Mouse (Mus musculus): ENCODE measurements around the gene Tmem176a. TPM values are rescaled to one million over a fixed set of nuclear protein-coding genes. Genes with fewer than 3 reads are reported as not detected.
A peak's percentile ranks its signal among the peaks of the same experiment; 100 is the strongest.

Gene Tmem176a
- polyA plus RNA-seq, 1 experiment from 2014 or later, result 21.0 TPM

- Histone ChIP-seq H3K4me1 (peaks cover 4% of the 10 kb centered on the region), H3K27ac (replicated peaks) (no peak overlapping the region), H3K4me3 (no peak overlapping the region), H3K27me3 (replicated peaks; ENCODE audit: low read depth, poor library complexity, severe bottlenecking) (no peaks in the 10 kb centered on the region), H3K9me3 (no peaks in the 10 kb centered on the region), H3K36me3 (replicated peaks) (peaks cover 26% of the 10 kb centered on the region)
- DNase-seq (ENCODE audit: low spot score), result no peak
- WGBS, result 72% methylated on average over 1 of the region's 1 CpGs
These were observed 10.5 kb upstream of the Tmem176a start for GRCm38 (mm10) chr6:48830241-48830640.

GRCm38 (mm10) chr6:48831141-48831540, 9.6 kb upstream of the Tmem176a start:
- Histone ChIP-seq H3K4me3 (no peak overlapping the region), H3K27me3 (replicated peaks; ENCODE audit: low read depth, poor library complexity, severe bottlenecking) (no peaks in the 10 kb centered on the region), H3K27ac (replicated peaks) (no peak overlapping the region), H3K4me1 (peaks cover 3% of the 10 kb centered on the region; the same call in 1 of the 2 replicates), H3K9me3 (no peaks in the 10 kb centered on the region), H3K36me3 (replicated peaks) (peaks cover 30% of the 10 kb centered on the region)
- DNase-seq (ENCODE audit: low spot score), result no peak
- WGBS, result 87% methylated on average over 5 of the region's 5 CpGs

GRCm38 (mm10) chr6:48832426-48832825, 8.3 kb upstream of the Tmem176a start:
- Histone ChIP-seq H3K36me3 (replicated peaks) (peaks cover 30% of the 10 kb centered on the region), H3K4me1 (peaks cover 3% of the 10 kb centered on the region; the same call in 1 of the 2 replicates), H3K4me3 (no peak overlapping the region), H3K9me3 (no peaks in the 10 kb centered on the region), H3K27ac (replicated peaks) (no peak overlapping the region), H3K27me3 (replicated peaks; ENCODE audit: low read depth, poor library complexity, severe bottlenecking) (no peaks in the 10 kb centered on the region)
- 84% methylated on average over 1 of the region's 1 CpGs for WGBS
- DNase-seq (ENCODE audit: low spot score), result no peak

- Histone ChIP-seq H3K4me3 (no peak overlapping the region), H3K36me3 (replicated peaks) (peaks cover 34% of the 10 kb centered on the region), H3K27me3 (replicated peaks; ENCODE audit: low read depth, poor library complexity, severe bottlenecking) (no peaks in the 10 kb centered on the region), H3K4me1 (peaks cover 3% of the 10 kb centered on the region; the same call in 1 of the 2 replicates), H3K9me3 (no peaks in the 10 kb centered on the region), H3K27ac (replicated peaks) (no peak overlapping the region)
- no peak for DNase-seq (ENCODE audit: low spot score)
- 90% methylated on average over 4 of the region's 4 CpGs for WGBS
These were observed 7.2 kb upstream of the Tmem176a start for GRCm38 (mm10) chr6:48833515-48833914.

GRCm38 (mm10) chr6:48835241-48835640, 5.5 kb upstream of the Tmem176a start:
- H3K36me3 ChIP-seq (replicated peaks), result peaks cover 34% of the 10 kb centered on the region
- H3K27ac ChIP-seq (replicated peaks), result no peak overlapping the region
- no peaks in the 10 kb centered on the region for H3K27me3 ChIP-seq (replicated peaks; ENCODE audit: low read depth, poor library complexity, severe bottlenecking)
- no peaks in the 10 kb centered on the region for H3K9me3 ChIP-seq
- H3K4me3 ChIP-seq, result no peak overlapping the region
- no peak for DNase-seq (ENCODE audit: low spot score)
- 89% methylated on average over 5 of the region's 5 CpGs for WGBS
- H3K4me1 ChIP-seq, result peaks cover 7% of the 10 kb centered on the region

- no peak overlapping the region for H3K4me3 ChIP-seq
- H3K27me3 ChIP-seq (replicated peaks; ENCODE audit: low read depth, poor library complexity, severe bottlenecking), result no peaks in the 10 kb centered on the region
- H3K9me3 ChIP-seq, result no peaks in the 10 kb centered on the region
- peaks cover 16% of the 10 kb centered on the region for H3K4me1 ChIP-seq
- no peak for DNase-seq (ENCODE audit: low spot score)
- WGBS, result 87% methylated on average over 5 of the region's 5 CpGs
- peaks cover 34% of the 10 kb centered on the region for H3K36me3 ChIP-seq (replicated peaks)
- H3K27ac ChIP-seq (replicated peaks), result no peak overlapping the region
These were observed 4.6 kb upstream of the Tmem176a start for GRCm38 (mm10) chr6:48836146-48836545.

- WGBS, result 81% methylated on average over 7 of the region's 7 CpGs
These were observed 3.2 kb upstream of the Tmem176a start for GRCm38 (mm10) chr6:48837516-48837915.

GRCm38 (mm10) chr6:48838321-48839080, 2.2 kb upstream of the Tmem176a start:
- Histone ChIP-seq H3K9me3 (no peaks in the 10 kb centered on the region), H3K27me3 (replicated peaks; ENCODE audit: low read depth, poor library complexity, severe bottlenecking) (no peaks in the 10 kb centered on the region), H3K27ac (replicated peaks) (no peak overlapping the region), H3K4me3 (no peak overlapping the region), H3K4me1 (peaks cover 31% of the 10 kb centered on the region), H3K36me3 (replicated peaks) (peaks cover 26% of the 10 kb centered on the region)
- DNase-seq (ENCODE audit: low spot score), result no peak
- 83% methylated on average over 6 of the region's 6 CpGs for WGBS

More at GRCm38 (mm10) chr6:48837516-48837915, 3.2 kb upstream of the Tmem176a start:
- no peaks in the 10 kb centered on the region for H3K27me3 ChIP-seq (replicated peaks; ENCODE audit: low read depth, poor library complexity, severe bottlenecking)
- peaks cover 30% of the 10 kb centered on the region for H3K4me1 ChIP-seq
- no peaks in the 10 kb centered on the region for H3K9me3 ChIP-seq
- H3K27ac ChIP-seq (replicated peaks), result no peak overlapping the region
- no peak for DNase-seq (ENCODE audit: low spot score)
- no peak overlapping the region for H3K4me3 ChIP-seq
- peaks cover 34% of the 10 kb centered on the region for H3K36me3 ChIP-seq (replicated peaks)

GRCm38 (mm10) chr6:48840973-48841625, 380 bp downstream of the Tmem176a start, which contains the start of gene Tmem176b:
Gene Tmem176b (minus strand): TSS chr6:48841496.
- Histone ChIP-seq H3K9me3 (no peaks in the 10 kb centered on the region), H3K36me3 (replicated peaks) (peaks cover 9% of the 10 kb centered on the region; the same call in 1 of the 2 replicates), H3K27ac (replicated peaks) (peak within 1 kb of the TSS; percentile 85), H3K27me3 (replicated peaks; ENCODE audit: low read depth, poor library complexity, severe bottlenecking) (no peaks in the 10 kb centered on the region), H3K4me1 (peaks cover 31% of the 10 kb centered on the region), H3K4me3 (peak within 1 kb of the TSS; percentile 54)
- 21% methylated on average over 6 of the region's 6 CpGs for WGBS
- DNase-seq (ENCODE audit: low spot score), result peak; percentile 84

GRCm38 (mm10) chr6:48842111-48842842, 1.6 kb downstream of the Tmem176a start:
- 77% methylated on average over 11 of the region's 11 CpGs for WGBS
- no peaks in the 10 kb centered on the region for H3K9me3 ChIP-seq
- peak overlapping the region; percentile 85 for H3K27ac ChIP-seq (replicated peaks)
- peaks cover 9% of the 10 kb centered on the region; the same call in 1 of the 2 replicates for H3K36me3 ChIP-seq (replicated peaks)
- no peak for DNase-seq (ENCODE audit: low spot score)
- H3K27me3 ChIP-seq (replicated peaks; ENCODE audit: low read depth, poor library complexity, severe bottlenecking), result no peaks in the 10 kb centered on the region
- peaks cover 31% of the 10 kb centered on the region for H3K4me1 ChIP-seq
- peak overlapping the region; percentile 54 for H3K4me3 ChIP-seq

- no peak overlapping the region for H3K4me3 ChIP-seq
- H3K36me3 ChIP-seq (replicated peaks), result peaks cover 6% of the 10 kb centered on the region; the same call in 1 of the 2 replicates
- DNase-seq (ENCODE audit: low spot score), result no peak
- 64% methylated on average over 4 of the region's 4 CpGs for WGBS
- H3K4me1 ChIP-seq, result peaks cover 25% of the 10 kb centered on the region
- H3K9me3 ChIP-seq, result no peaks in the 10 kb centered on the region
- no peaks in the 10 kb centered on the region for H3K27me3 ChIP-seq (replicated peaks; ENCODE audit: low read depth, poor library complexity, severe bottlenecking)
- H3K27ac ChIP-seq (replicated peaks), result no peak overlapping the region
These were observed 4.4 kb downstream of the Tmem176a start for GRCm38 (mm10) chr6:48845086-48845485.

GRCm38 (mm10) chr6:48851820-48852491, 11.2 kb downstream of the Tmem176a start:
- peak overlapping the region; percentile 89 for H3K27ac ChIP-seq (replicated peaks)
- no peaks in the 10 kb centered on the region for H3K27me3 ChIP-seq (replicated peaks; ENCODE audit: low read depth, poor library complexity, severe bottlenecking)
- under 1% methylated on average over 29 of the region's 29 CpGs for WGBS
- peaks cover 11% of the 10 kb centered on the region for H3K4me1 ChIP-seq
- H3K9me3 ChIP-seq, result no peaks in the 10 kb centered on the region
- DNase-seq (ENCODE audit: low spot score), result peak; percentile 80
- peak overlapping the region; percentile 56 for H3K4me3 ChIP-seq
- H3K36me3 ChIP-seq (replicated peaks), result no peaks in the 10 kb centered on the region

All from embryonic facial prominence, embryonic 10.5 days (tissue).